19 mouse cellular contexts compared by ENCODE assay signal in genomic region chr16:31580779-31581178, GRCm38 (mm10).
A peak's percentile ranks its signal among the peaks of the same experiment; 100 is the strongest.
DNase-seq lines count a peak whose midpoint lies in the region; ATAC-seq and TF ChIP-seq lines count a peak whose summit lies in the region.
"Had no signal": no experiment of that assay in that cellular context is flagged by ENCODE, and none has a peak within 500 bp of the region (broad histone marks: within the 10 kb centered on the region; RNA-seq: fewer than 3 reads in every experiment).

No protein-coding gene starts in this region.

- H3K9ac ChIP-seq in midbrain, postnatal 0 days (replicated peaks; ENCODE audit: low read length, poor library complexity, severe bottlenecking) = no peak overlapping the region
- H3K9ac ChIP-seq in midbrain, embryonic 15.5 days = no peak overlapping the region
- H3K9ac ChIP-seq in kidney, embryonic 15.5 days = no peak overlapping the region
- H3K9ac ChIP-seq: embryonic facial prominence, embryonic 13.5 days; forebrain, embryonic 15.5 days; heart, embryonic 13.5 days; hindbrain, embryonic 13.5 days had no signal

- H3K4me1 ChIP-seq in midbrain, postnatal 0 days (ENCODE audit: insufficient read depth, low read length) = no peaks in the 10 kb centered on the region
- no peaks in the 10 kb centered on the region; the same call in 1 of the 2 replicates for H3K4me1 ChIP-seq in midbrain, embryonic 15.5 days
- H3K4me1 ChIP-seq in kidney, embryonic 15.5 days = peaks cover 8% of the 10 kb centered on the region

- no peaks in the 10 kb centered on the region for H3K36me3 ChIP-seq in midbrain, postnatal 0 days (ENCODE audit: insufficient read depth, low read length)
- no peaks in the 10 kb centered on the region for H3K36me3 ChIP-seq in midbrain, embryonic 15.5 days (replicated peaks)
- no peaks in the 10 kb centered on the region for H3K36me3 ChIP-seq in kidney, embryonic 15.5 days
- H3K36me3 ChIP-seq: embryonic facial prominence, embryonic 13.5 days; forebrain, embryonic 15.5 days; heart, embryonic 13.5 days; hindbrain, embryonic 13.5 days had no signal

- H3K4me2 ChIP-seq in midbrain, postnatal 0 days (ENCODE audit: low read depth, low read length, poor library complexity, severe bottlenecking) = no peak overlapping the region
- no peak overlapping the region for H3K4me2 ChIP-seq in midbrain, embryonic 15.5 days
- H3K4me2 ChIP-seq in kidney, embryonic 15.5 days = no peak overlapping the region
- H3K4me2 ChIP-seq: embryonic facial prominence, embryonic 13.5 days; forebrain, embryonic 15.5 days; heart, embryonic 13.5 days; hindbrain, embryonic 13.5 days had no signal

- H3K27ac ChIP-seq in midbrain, postnatal 0 days (ENCODE audit: low read depth, low read length) = no peak overlapping the region
- H3K27ac ChIP-seq in midbrain, embryonic 15.5 days = no peak overlapping the region
- no peak overlapping the region for H3K27ac ChIP-seq in kidney, embryonic 15.5 days
- H3K27ac ChIP-seq: embryonic facial prominence, embryonic 13.5 days; forebrain, embryonic 15.5 days; gastrocnemius, adult 2 months; heart, embryonic 13.5 days; hindbrain, embryonic 13.5 days had no signal

- no peak for TF ChIP-seq CTCF in midbrain, postnatal 0 days (IDR thresholded peaks at IDR 0.05)

- no peaks in the 10 kb centered on the region for H3K9me3 ChIP-seq in midbrain, postnatal 0 days (ENCODE audit: low read length)
- no peaks in the 10 kb centered on the region for H3K9me3 ChIP-seq in midbrain, embryonic 15.5 days
- no peaks in the 10 kb centered on the region for H3K9me3 ChIP-seq in kidney, embryonic 15.5 days (replicated peaks)
- H3K9me3 ChIP-seq: embryonic facial prominence, embryonic 13.5 days; forebrain, embryonic 15.5 days; heart, embryonic 13.5 days; hindbrain, embryonic 13.5 days had no signal

- no peaks in the 10 kb centered on the region for H3K27me3 ChIP-seq in midbrain, postnatal 0 days (ENCODE audit: insufficient read depth, low read length)
- H3K27me3 ChIP-seq in midbrain, embryonic 15.5 days (replicated peaks) = no peaks in the 10 kb centered on the region
- H3K27me3 ChIP-seq in kidney, embryonic 15.5 days = no peaks in the 10 kb centered on the region
- H3K27me3 ChIP-seq: embryonic facial prominence, embryonic 13.5 days; forebrain, embryonic 15.5 days; heart, embryonic 13.5 days; hindbrain, embryonic 13.5 days had no signal

- DNase-seq in frontal cortex, adult 2 months (ENCODE audit: extremely low spot score in 1 of 2, low spot score in 1 of 2) = no peak
- DNase-seq in layer of hippocampus, adult 11-12 months (ENCODE audit: low spot score) = peak; percentile 49
- no peak for DNase-seq in layer of hippocampus, postnatal 36 days
- DNase-seq in midbrain, postnatal 0 days (ENCODE audit: low spot score) = peak; percentile 51
- DNase-seq: adrenal gland, adult 2 months; adrenal gland, postnatal 25 days; cerebellum, adult 2 months; cerebellum, postnatal 25 days; gastrocnemius, adult 2 months; gastrocnemius, postnatal 25 days; heart, postnatal 4 days had no signal

- WGBS in midbrain, postnatal 0 days = 77% methylated on average over 6 of the region's 6 CpGs
- 86% methylated on average over 6 of the region's 6 CpGs for WGBS in midbrain, embryonic 15.5 days
- 92% methylated on average over 6 of the region's 6 CpGs for WGBS in kidney, embryonic 15.5 days

- H3K4me3 ChIP-seq in midbrain, postnatal 0 days (ENCODE audit: low read depth, low read length) = no peak overlapping the region
- no peak overlapping the region for H3K4me3 ChIP-seq in midbrain, embryonic 15.5 days
- H3K4me3 ChIP-seq in kidney, embryonic 15.5 days (replicated peaks) = no peak overlapping the region
- H3K4me3 ChIP-seq: embryonic facial prominence, embryonic 13.5 days; forebrain, embryonic 15.5 days; gastrocnemius, adult 2 months; heart, embryonic 13.5 days; hindbrain, embryonic 13.5 days had no signal

- ATAC-seq in frontal cortex, adult (ENCODE audit: low TSS enrichment) = 0 out of 2 replicates have a peak, but pooled peaks have one; percentile 38
- ATAC-seq in midbrain, postnatal 0 days (ENCODE audit: low FRiP score) = no peak
- no peak for ATAC-seq in midbrain, embryonic 15.5 days (replicated peaks)
- no peak for ATAC-seq in kidney, embryonic 15.5 days (replicated peaks; ENCODE audit: low FRiP score)
- ATAC-seq: forebrain, embryonic 15.5 days; intestine, postnatal 0 days had no signal

Comparison
In these comparisons a context has a peak if more than half of its experiments do, and no peak if none do; other contexts are left out.
1. DNase-seq: peak in layer of hippocampus, adult 11-12 months (single experiment) and midbrain, postnatal 0 days (single experiment); none in frontal cortex, adult 2 months (0 of 2) and layer of hippocampus, postnatal 36 days (0 of 2).